Mouse (Mus musculus): Measurements from ENCODE around the gene Polg. TPM values are rescaled to one million over a fixed set of nuclear protein-coding genes. Genes with fewer than 3 reads are reported as not detected.

Gene Polg
- polyA plus RNA-seq, 1 experiment from 2014 or later: 44.8 TPM

- Histone ChIP-seq H3K36me3 (ENCODE audit: control insufficient read depth, insufficient read depth, low read length) (no peaks in the 10 kb centered on the region), H3K9ac (ENCODE audit: low read length) (no peak overlapping the region), H3K4me3 (ENCODE audit: low read depth, low read length) (no peak overlapping the region), H3K27me3 (replicated peaks; ENCODE audit: control insufficient read depth, insufficient read depth, low read length) (peaks cover 100% of the 10 kb centered on the region), H3K27ac (ENCODE audit: low read depth) (no peak overlapping the region), H3K4me2 (ENCODE audit: low read length) (no peak overlapping the region), H3K9me3 (ENCODE audit: control insufficient read depth, low read length) (no peaks in the 10 kb centered on the region), H3K4me1 (replicated peaks; ENCODE audit: control insufficient read depth, insufficient read depth, low read length) (peaks cover 5% of the 10 kb centered on the region; the same call in 1 of the 2 replicates)
- DNase-seq (ENCODE audit: low spot score) (no peak), ATAC-seq (replicated peaks; ENCODE audit: low FRiP score, low TSS enrichment, low read depth) (no peak)
- 19% methylated on average over 3 of the region's 3 CpGs for WGBS
Measured at GRCm38 (mm10) chr7:79510686-79511085, 44.5 kb upstream of the Polg start.

- Histone ChIP-seq H3K27ac (ENCODE audit: low read depth) (no peak overlapping the region), H3K27me3 (replicated peaks; ENCODE audit: control insufficient read depth, insufficient read depth, low read length) (peaks cover 100% of the 10 kb centered on the region), H3K4me2 (ENCODE audit: low read length) (no peak overlapping the region), H3K4me3 (ENCODE audit: low read depth, low read length) (no peak overlapping the region), H3K9ac (ENCODE audit: low read length) (no peak overlapping the region), H3K4me1 (replicated peaks; ENCODE audit: control insufficient read depth, insufficient read depth, low read length) (peaks cover 4% of the 10 kb centered on the region; the same call in 1 of the 2 replicates), H3K36me3 (ENCODE audit: control insufficient read depth, insufficient read depth, low read length) (no peaks in the 10 kb centered on the region), H3K9me3 (ENCODE audit: control insufficient read depth, low read length) (no peaks in the 10 kb centered on the region)
- ATAC-seq (replicated peaks; ENCODE audit: low FRiP score, low TSS enrichment, low read depth) (no peak), DNase-seq (ENCODE audit: low spot score) (no peak)
- WGBS: 4% methylated on average over 12 of the region's 12 CpGs
Measured at GRCm38 (mm10) chr7:79509710-79510109, 43.5 kb upstream of the Polg start.

- no peak overlapping the region for H3K4me3 ChIP-seq (ENCODE audit: low read depth, low read length)
- no peaks in the 10 kb centered on the region for H3K9me3 ChIP-seq (ENCODE audit: control insufficient read depth, low read length)
- DNase-seq (ENCODE audit: low spot score) (no peak), ATAC-seq (replicated peaks; ENCODE audit: low FRiP score, low TSS enrichment, low read depth) (no peak)
- no peak overlapping the region for H3K4me2 ChIP-seq (ENCODE audit: low read length)
- WGBS: 6% methylated on average over 6 of the region's 6 CpGs
- H3K36me3 ChIP-seq (ENCODE audit: control insufficient read depth, insufficient read depth, low read length): no peaks in the 10 kb centered on the region
- no peak overlapping the region for H3K27ac ChIP-seq (ENCODE audit: low read depth)
- H3K4me1 ChIP-seq (replicated peaks; ENCODE audit: control insufficient read depth, insufficient read depth, low read length): peaks cover 4% of the 10 kb centered on the region; the same call in 1 of the 2 replicates
- peaks cover 100% of the 10 kb centered on the region for H3K27me3 ChIP-seq (replicated peaks; ENCODE audit: control insufficient read depth, insufficient read depth, low read length)
- H3K9ac ChIP-seq (ENCODE audit: low read length): no peak overlapping the region
Measured at GRCm38 (mm10) chr7:79509235-79509607, 43.1 kb upstream of the Polg start.

- WGBS: 1% methylated on average over 77 of the region's 79 CpGs
Measured at GRCm38 (mm10) chr7:79508280-79509234, 42.4 kb upstream of the Polg start.

GRCm38 (mm10) chr7:79507756-79508155, 41.6 kb upstream of the Polg start:
- 17% methylated on average over 1 of the region's 1 CpGs for WGBS
- DNase-seq (ENCODE audit: low spot score) (no peak), ATAC-seq (replicated peaks; ENCODE audit: low FRiP score, low TSS enrichment, low read depth) (no peak)
- no peak overlapping the region for H3K27ac ChIP-seq (ENCODE audit: low read depth)
- no peaks in the 10 kb centered on the region for H3K36me3 ChIP-seq (ENCODE audit: control insufficient read depth, insufficient read depth, low read length)
- H3K4me2 ChIP-seq (ENCODE audit: low read length): no peak overlapping the region
- H3K27me3 ChIP-seq (replicated peaks; ENCODE audit: control insufficient read depth, insufficient read depth, low read length): peaks cover 100% of the 10 kb centered on the region
- H3K9ac ChIP-seq (ENCODE audit: low read length): no peak overlapping the region
- H3K4me3 ChIP-seq (ENCODE audit: low read depth, low read length): no peak overlapping the region
- peaks cover 4% of the 10 kb centered on the region; the same call in 1 of the 2 replicates for H3K4me1 ChIP-seq (replicated peaks; ENCODE audit: control insufficient read depth, insufficient read depth, low read length)
- no peaks in the 10 kb centered on the region for H3K9me3 ChIP-seq (ENCODE audit: control insufficient read depth, low read length)

More at GRCm38 (mm10) chr7:79508280-79509234, 42.4 kb upstream of the Polg start:
- no peak for ATAC-seq (replicated peaks; ENCODE audit: low FRiP score, low TSS enrichment, low read depth)
- DNase-seq (ENCODE audit: low spot score): no peak
- Histone ChIP-seq H3K36me3 (ENCODE audit: control insufficient read depth, insufficient read depth, low read length) (no peaks in the 10 kb centered on the region), H3K4me3 (ENCODE audit: low read depth, low read length) (peak overlapping the region; percentile 20), H3K9me3 (ENCODE audit: control insufficient read depth, low read length) (no peaks in the 10 kb centered on the region), H3K9ac (ENCODE audit: low read length) (no peak overlapping the region), H3K4me2 (ENCODE audit: low read length) (peak overlapping the region; percentile 37), H3K27me3 (replicated peaks; ENCODE audit: control insufficient read depth, insufficient read depth, low read length) (peaks cover 100% of the 10 kb centered on the region), H3K27ac (ENCODE audit: low read depth) (no peak overlapping the region), H3K4me1 (replicated peaks; ENCODE audit: control insufficient read depth, insufficient read depth, low read length) (peaks cover 4% of the 10 kb centered on the region; the same call in 1 of the 2 replicates)

GRCm38 (mm10) chr7:79507101-79507705, 41.0 kb upstream of the Polg start:
- no peak for ATAC-seq (replicated peaks; ENCODE audit: low FRiP score, low TSS enrichment, low read depth)
- WGBS: 2% methylated on average over 11 of the region's 11 CpGs

GRCm38 (mm10) chr7:79506531-79507090, 40.4 kb upstream of the Polg start:
- no peak overlapping the region for H3K27ac ChIP-seq (ENCODE audit: low read depth)
- no peaks in the 10 kb centered on the region for H3K9me3 ChIP-seq (ENCODE audit: control insufficient read depth, low read length)
- H3K36me3 ChIP-seq (ENCODE audit: control insufficient read depth, insufficient read depth, low read length): no peaks in the 10 kb centered on the region
- peaks cover 4% of the 10 kb centered on the region; the same call in 1 of the 2 replicates for H3K4me1 ChIP-seq (replicated peaks; ENCODE audit: control insufficient read depth, insufficient read depth, low read length)
- ATAC-seq (replicated peaks; ENCODE audit: low FRiP score, low TSS enrichment, low read depth) (no peak), DNase-seq (ENCODE audit: low spot score) (no peak)
- H3K4me2 ChIP-seq (ENCODE audit: low read length): no peak overlapping the region
- H3K4me3 ChIP-seq (ENCODE audit: low read depth, low read length): no peak overlapping the region
- no peak overlapping the region for H3K9ac ChIP-seq (ENCODE audit: low read length)
- peaks cover 100% of the 10 kb centered on the region for H3K27me3 ChIP-seq (replicated peaks; ENCODE audit: control insufficient read depth, insufficient read depth, low read length)
- 5% methylated on average over 6 of the region's 6 CpGs for WGBS

More at GRCm38 (mm10) chr7:79507101-79507705, 41.0 kb upstream of the Polg start:
- Histone ChIP-seq H3K36me3 (ENCODE audit: control insufficient read depth, insufficient read depth, low read length) (no peaks in the 10 kb centered on the region), H3K27ac (ENCODE audit: low read depth) (no peak overlapping the region), H3K9me3 (ENCODE audit: control insufficient read depth, low read length) (no peaks in the 10 kb centered on the region), H3K4me2 (ENCODE audit: low read length) (no peak overlapping the region), H3K27me3 (replicated peaks; ENCODE audit: control insufficient read depth, insufficient read depth, low read length) (peaks cover 100% of the 10 kb centered on the region), H3K4me1 (replicated peaks; ENCODE audit: control insufficient read depth, insufficient read depth, low read length) (peaks cover 4% of the 10 kb centered on the region; the same call in 1 of the 2 replicates), H3K9ac (ENCODE audit: low read length) (no peak overlapping the region), H3K4me3 (ENCODE audit: low read depth, low read length) (no peak overlapping the region)
- DNase-seq (ENCODE audit: low spot score): no peak

GRCm38 (mm10) chr7:79505876-79506530, 39.8 kb upstream of the Polg start:
- H3K4me1 ChIP-seq (replicated peaks; ENCODE audit: control insufficient read depth, insufficient read depth, low read length): peaks cover 4% of the 10 kb centered on the region; the same call in 1 of the 2 replicates
- no peak overlapping the region for H3K27ac ChIP-seq (ENCODE audit: low read depth)
- no peak for DNase-seq (ENCODE audit: low spot score)
- no peak overlapping the region for H3K4me2 ChIP-seq (ENCODE audit: low read length)
- H3K27me3 ChIP-seq (replicated peaks; ENCODE audit: control insufficient read depth, insufficient read depth, low read length): peaks cover 100% of the 10 kb centered on the region
- ATAC-seq (replicated peaks; ENCODE audit: low FRiP score, low TSS enrichment, low read depth): no peak
- H3K4me3 ChIP-seq (ENCODE audit: low read depth, low read length): no peak overlapping the region
- H3K36me3 ChIP-seq (ENCODE audit: control insufficient read depth, insufficient read depth, low read length): no peaks in the 10 kb centered on the region
- under 1% methylated on average over 28 of the region's 28 CpGs for WGBS
- no peaks in the 10 kb centered on the region for H3K9me3 ChIP-seq (ENCODE audit: control insufficient read depth, low read length)
- H3K9ac ChIP-seq (ENCODE audit: low read length): no peak overlapping the region
